Mouse (Mus musculus): Measurements from ENCODE around the gene Camk1d.
A peak's percentile ranks its signal among the peaks of the same experiment; 100 is the strongest.

DNA sequence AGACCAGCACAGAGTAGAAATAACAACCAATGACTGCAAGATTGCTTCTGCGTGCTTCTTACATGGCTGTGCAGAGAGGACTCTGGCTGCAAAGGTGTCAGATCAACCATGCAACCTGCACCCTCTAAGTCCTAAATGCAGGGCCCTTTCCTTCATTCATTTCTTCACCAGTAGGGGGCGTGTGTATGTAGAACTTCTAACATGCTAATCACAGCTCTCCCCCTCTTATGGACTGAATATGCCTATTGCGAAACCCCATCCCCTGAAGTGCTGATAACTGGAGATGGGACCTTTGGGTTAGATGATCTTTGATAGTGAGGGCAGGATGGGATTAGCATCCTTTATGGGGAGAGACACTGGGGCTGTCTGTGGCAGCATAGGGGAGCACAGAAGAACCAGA is 310.5 kb downstream of the Camk1d start:
- TF ChIP-seq CTCF (IDR thresholded peaks at IDR 0.05; ENCODE audit: borderline replicate concordance, insufficient read depth, low read depth, low read length) (peak; percentile 31; the same call in 1 of the 2 replicates), POLR2A (IDR thresholded peaks at IDR 0.05; ENCODE audit: borderline replicate concordance, insufficient read depth, low read length) (no peak)
